Mouse (Mus musculus) layer of hippocampus, postnatal 25 days (tissue): ENCODE results near the gene Meis1. TPM values are rescaled to one million over a fixed set of nuclear protein-coding genes. Genes with fewer than 3 reads are reported as not detected.

Experiments
- DNase-seq, 2 experiments: peaks; one replicate each; pipeline ENCODE4 v3.0.0; 2022; ENCODE audit warnings: mixed read lengths in 2 of 2, low spot score in 1 of 2; ENCODE audit errors: extremely low spot score in 1 of 2
- total RNA-seq, 2 experiments: library from RNA; stranded (reverse); gene quantifications; 2 replicates each; pipeline ENCODE4 v1.2.3; 2021

Meis1 gene
- total RNA-seq, 2 experiments from 2014 or later: 2.1 to 2.9 TPM

- no peak for DNase-seq
Measured at GRCm38 (mm10) chr11:18996289-18996688, 22.5 kb downstream of the Meis1 start.

GRCm38 (mm10) chr11:18992796-18993195, 26.0 kb downstream of the Meis1 start:
- DNase-seq: no peak

- DNase-seq: no peak
Measured at GRCm38 (mm10) chr11:18990244-18990677, 28.5 kb downstream of the Meis1 start.

GRCm38 (mm10) chr11:18989669-18990243, 29.0 kb downstream of the Meis1 start:
- DNase-seq: no peak

GRCm38 (mm10) chr11:18988637-18989263, 30.0 kb downstream of the Meis1 start:
- no peak for DNase-seq

GRCm38 (mm10) chr11:18983813-18984212, 35.0 kb downstream of the Meis1 start:
- DNase-seq: no peak

- no peak for DNase-seq
Measured at GRCm38 (mm10) chr11:18983294-18983693, 35.5 kb downstream of the Meis1 start.

GRCm38 (mm10) chr11:18982331-18982730, 36.5 kb downstream of the Meis1 start:
- DNase-seq: no peak

- no peak for DNase-seq
Measured at GRCm38 (mm10) chr11:18981367-18981766, 37.4 kb downstream of the Meis1 start.

- no peak for DNase-seq
Measured at GRCm38 (mm10) chr11:18980615-18981014, 38.2 kb downstream of the Meis1 start.

GRCm38 (mm10) chr11:18975087-18975486, 43.7 kb downstream of the Meis1 start:
- DNase-seq: no peak

GRCm38 (mm10) chr11:18973808-18974207, 45.0 kb downstream of the Meis1 start:
- no peak for DNase-seq

- no peak for DNase-seq
Measured at GRCm38 (mm10) chr11:18972968-18973367, 45.8 kb downstream of the Meis1 start.

GRCm38 (mm10) chr11:18971551-18971950, 47.2 kb downstream of the Meis1 start:
- DNase-seq: no peak

GRCm38 (mm10) chr11:18969920-18970336, 48.9 kb downstream of the Meis1 start:
- no peak for DNase-seq

GRCm38 (mm10) chr11:18964418-18964817, 54.4 kb downstream of the Meis1 start:
- DNase-seq: no peak

- no peak for DNase-seq
Measured at GRCm38 (mm10) chr11:18963202-18964136, 55.3 kb downstream of the Meis1 start.

GRCm38 (mm10) chr11:18959465-18959864, 59.3 kb downstream of the Meis1 start:
- DNase-seq: no peak

- no peak for DNase-seq
Measured at GRCm38 (mm10) chr11:18957805-18958770, 60.7 kb downstream of the Meis1 start.
